Mouse (Mus musculus) ES-Bruce4 (cell line): ENCODE results near the gene Kcnip1.

Experiments used
- CTCF ChIP-seq: IDR thresholded peaks from one replicate; pipeline ENCODE4 v1.8.1; 2011; ENCODE audit warnings: low read depth, low read length
- EP300 ChIP-seq: IDR thresholded peaks from 2 replicates; pipeline ENCODE4 v1.6.1; 2011; ENCODE audit warnings: low read depth, low read length; ENCODE audit not compliant: insufficient read depth
- POLR2A ChIP-seq: IDR thresholded peaks from one replicate; pipeline ENCODE4 v1.8.1; 2011; ENCODE audit warnings: low read length; ENCODE audit not compliant: insufficient read depth

DNA sequence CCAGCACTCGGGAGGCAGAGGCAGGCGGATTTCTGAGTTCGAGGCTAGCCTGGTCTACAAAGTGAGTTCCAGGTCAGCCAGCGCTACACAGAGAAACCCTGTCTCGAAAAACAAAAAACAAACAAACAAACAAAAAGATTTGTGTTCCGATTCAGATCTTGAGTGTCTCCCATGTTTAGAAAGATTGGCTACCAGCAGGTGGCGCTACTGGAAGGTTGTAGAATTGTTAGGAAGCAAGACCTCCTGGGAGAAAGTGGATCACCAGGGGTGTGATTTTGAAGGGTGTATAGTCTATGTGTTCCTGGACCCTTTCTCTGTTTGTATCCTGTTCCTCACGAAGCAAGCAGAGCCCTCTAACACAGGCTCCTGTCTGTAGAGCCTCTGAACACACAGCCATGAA lies 34.2 kb downstream of the Kcnip1 start:
- TF ChIP-seq CTCF (no peak), EP300 (no peak), POLR2A (no peak)
